Mouse (Mus musculus): ENCODE data around the gene Epha2. TPM values are rescaled to one million over a fixed set of nuclear protein-coding genes. Genes with fewer than 3 reads are reported as not detected.

The Epha2 gene
- polyA plus RNA-seq, 1 experiment from 2014 or later = 3.3 TPM

GRCm38 (mm10) chr4:141270201-141270940 is 30.7 kb upstream of the Epha2 start:
- Histone ChIP-seq H3K27ac (peak overlapping the region; percentile 23; the same call in 1 of the 2 replicates), H3K36me3 (no peaks in the 10 kb centered on the region), H3K4me3 (no peak overlapping the region), H3K9me3 (peaks cover 8% of the 10 kb centered on the region; the same call in 1 of the 2 replicates), H3K4me1 (replicated peaks) (peaks cover 41% of the 10 kb centered on the region), H3K27me3 (ENCODE audit: insufficient read depth, poor library complexity, severe bottlenecking) (peaks cover 29% of the 10 kb centered on the region)
- 60% methylated on average over 15 of the region's 15 CpGs for WGBS
- DNase-seq (ENCODE audit: low spot score) = no peak

- 75% methylated on average over 7 of the region's 7 CpGs for WGBS
- no peak overlapping the region for H3K27ac ChIP-seq
Measured at GRCm38 (mm10) chr4:141271228-141271627, 29.8 kb upstream of the Epha2 start.

DNA sequence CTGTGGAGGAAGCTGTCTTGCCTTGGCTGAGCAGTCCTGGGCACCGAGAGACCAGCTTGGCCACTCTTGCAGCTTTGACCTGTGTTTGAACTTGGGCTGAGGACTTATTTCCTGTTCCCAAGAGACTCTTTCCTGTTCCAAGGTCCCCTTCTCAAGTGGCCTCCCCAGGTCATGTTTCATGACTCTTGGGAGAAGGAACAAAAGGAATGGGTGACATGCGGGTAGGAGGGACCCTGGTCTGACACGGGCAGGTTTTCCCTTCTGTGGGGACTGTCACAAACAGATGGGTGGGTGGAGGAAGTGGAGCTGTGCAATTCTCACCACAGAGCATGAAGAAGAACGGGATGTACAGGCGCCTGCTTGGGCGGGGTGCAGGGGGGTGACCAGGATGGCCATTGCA is 29.3 kb upstream of the Epha2 start:
- Histone ChIP-seq H3K4me1 (replicated peaks) (peaks cover 48% of the 10 kb centered on the region), H3K27me3 (ENCODE audit: insufficient read depth, poor library complexity, severe bottlenecking) (peaks cover 37% of the 10 kb centered on the region), H3K36me3 (no peaks in the 10 kb centered on the region), H3K27ac (no peak overlapping the region), H3K9me3 (peaks cover 8% of the 10 kb centered on the region; the same call in 1 of the 2 replicates), H3K4me3 (no peak overlapping the region)
- no peak for DNase-seq (ENCODE audit: low spot score)
- WGBS = 84% methylated on average over 6 of the region's 6 CpGs

More at GRCm38 (mm10) chr4:141271228-141271627, 29.8 kb upstream of the Epha2 start:
- Histone ChIP-seq H3K27me3 (ENCODE audit: insufficient read depth, poor library complexity, severe bottlenecking) (peaks cover 36% of the 10 kb centered on the region), H3K4me1 (replicated peaks) (peaks cover 48% of the 10 kb centered on the region), H3K9me3 (peaks cover 8% of the 10 kb centered on the region; the same call in 1 of the 2 replicates), H3K36me3 (no peaks in the 10 kb centered on the region), H3K4me3 (no peak overlapping the region)
- no peak for DNase-seq (ENCODE audit: low spot score)

DNA sequence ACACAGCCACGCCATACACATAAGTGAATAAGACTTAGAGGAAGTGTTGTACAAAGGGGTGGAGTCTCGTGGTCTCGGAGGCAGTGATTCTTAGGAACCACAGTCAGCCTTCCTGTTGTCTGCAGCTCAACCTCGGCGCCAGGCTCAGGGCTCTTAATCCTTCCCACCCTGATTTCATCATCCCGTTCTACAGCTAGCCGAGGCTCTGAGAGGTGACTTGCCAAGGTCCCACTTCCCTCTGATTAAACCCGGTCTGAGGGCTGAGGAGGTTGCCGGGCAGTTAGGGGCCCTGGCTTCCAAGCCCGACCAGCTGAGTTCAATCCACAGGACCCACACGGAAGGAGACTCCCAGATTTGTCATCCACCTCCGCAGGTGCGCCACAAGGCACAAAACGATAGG is 28.2 kb upstream of the Epha2 start:
- H3K9me3 ChIP-seq = peaks cover 8% of the 10 kb centered on the region; the same call in 1 of the 2 replicates
- no peak for DNase-seq (ENCODE audit: low spot score)
- no peaks in the 10 kb centered on the region for H3K36me3 ChIP-seq
- H3K27me3 ChIP-seq (ENCODE audit: insufficient read depth, poor library complexity, severe bottlenecking) = peaks cover 48% of the 10 kb centered on the region
- WGBS = 17% methylated on average over 14 of the region's 14 CpGs
- H3K4me1 ChIP-seq (replicated peaks) = peaks cover 56% of the 10 kb centered on the region
- H3K4me3 ChIP-seq = peak overlapping the region; percentile 25
- H3K27ac ChIP-seq = peak overlapping the region; percentile 83; the same call in 1 of the 2 replicates

DNA sequence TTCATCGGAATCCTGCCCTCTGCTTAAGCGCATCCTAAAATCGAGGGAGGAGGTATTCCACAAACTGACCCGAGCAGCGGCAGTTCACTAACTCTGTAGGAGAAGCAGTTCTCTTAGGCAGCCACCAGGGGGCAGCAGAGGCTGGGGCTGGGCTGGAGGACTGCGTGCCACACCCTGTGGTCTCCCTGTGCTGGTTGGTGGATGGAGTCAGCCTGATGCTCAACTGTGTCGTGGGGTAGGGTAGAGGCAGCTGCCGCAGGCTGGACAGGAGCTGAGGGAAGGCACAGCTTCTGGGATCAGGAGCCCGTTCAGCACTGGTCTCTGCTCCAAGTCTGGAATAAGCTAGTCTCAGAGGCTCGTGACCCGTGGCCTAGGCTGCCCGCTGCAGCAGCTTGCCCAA is 27.7 kb upstream of the Epha2 start:
- Histone ChIP-seq H3K4me1 (replicated peaks) (peaks cover 60% of the 10 kb centered on the region), H3K9me3 (peaks cover 6% of the 10 kb centered on the region; the same call in 1 of the 2 replicates), H3K4me3 (peak overlapping the region; percentile 25), H3K36me3 (no peaks in the 10 kb centered on the region), H3K27me3 (ENCODE audit: insufficient read depth, poor library complexity, severe bottlenecking) (peaks cover 52% of the 10 kb centered on the region), H3K27ac (peak overlapping the region; percentile 83; the same call in 1 of the 2 replicates)
- 19% methylated on average over 12 of the region's 12 CpGs for WGBS
- DNase-seq (ENCODE audit: low spot score) = peak; percentile 91

DNA sequence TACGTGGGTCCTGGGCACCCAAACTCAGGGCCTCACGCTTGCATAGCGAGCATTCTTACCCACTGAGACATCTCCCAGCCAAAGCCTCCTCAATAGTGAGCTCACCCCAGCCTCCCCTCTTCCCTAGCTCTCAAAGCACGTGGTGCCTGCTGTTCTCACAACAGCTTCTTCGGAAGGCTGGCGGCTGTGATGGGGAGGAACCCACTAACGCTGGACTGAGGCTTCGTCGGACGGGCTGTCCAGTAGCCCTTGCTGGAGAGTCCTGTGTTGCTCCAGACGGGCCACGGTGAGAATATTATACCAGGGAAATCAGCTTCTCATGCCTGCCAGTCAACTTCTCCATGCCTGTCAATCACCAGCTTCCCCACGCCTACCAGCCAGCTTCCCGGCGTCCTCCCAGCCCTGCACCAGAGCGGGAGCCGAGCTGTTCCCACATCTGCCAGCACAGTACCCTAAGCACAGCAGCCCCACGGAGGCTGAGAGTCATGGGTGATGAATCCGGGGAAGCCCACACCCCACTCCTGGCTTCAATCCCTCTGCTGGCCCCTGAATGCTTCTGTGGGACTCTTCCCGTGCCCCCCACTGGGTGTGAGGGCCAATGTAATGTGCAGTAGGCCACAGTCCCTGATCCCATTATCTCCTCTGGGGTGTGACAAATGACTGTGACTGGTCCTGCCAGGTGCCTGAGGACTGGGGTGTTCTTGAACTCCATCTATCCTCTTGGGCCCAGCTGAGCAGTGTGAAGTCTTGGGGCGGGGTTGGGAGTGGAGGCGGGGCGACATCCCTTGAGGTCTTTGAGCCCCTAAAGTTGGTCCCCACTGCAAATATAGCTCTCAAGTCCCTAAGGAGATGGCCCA is 26.3 kb upstream of the Epha2 start:
- WGBS = 23% methylated on average over 23 of the region's 23 CpGs
- Histone ChIP-seq H3K27me3 (ENCODE audit: insufficient read depth, poor library complexity, severe bottlenecking) (peaks cover 52% of the 10 kb centered on the region), H3K27ac (peak overlapping the region; percentile 83), H3K4me3 (peak overlapping the region; percentile 23), H3K9me3 (0 out of 2 replicates have a peak, but pooled peaks cover 5% of the 10 kb centered on the region), H3K36me3 (no peaks in the 10 kb centered on the region), H3K4me1 (replicated peaks) (peaks cover 75% of the 10 kb centered on the region)
- DNase-seq (ENCODE audit: low spot score) = peak; percentile 77

DNA sequence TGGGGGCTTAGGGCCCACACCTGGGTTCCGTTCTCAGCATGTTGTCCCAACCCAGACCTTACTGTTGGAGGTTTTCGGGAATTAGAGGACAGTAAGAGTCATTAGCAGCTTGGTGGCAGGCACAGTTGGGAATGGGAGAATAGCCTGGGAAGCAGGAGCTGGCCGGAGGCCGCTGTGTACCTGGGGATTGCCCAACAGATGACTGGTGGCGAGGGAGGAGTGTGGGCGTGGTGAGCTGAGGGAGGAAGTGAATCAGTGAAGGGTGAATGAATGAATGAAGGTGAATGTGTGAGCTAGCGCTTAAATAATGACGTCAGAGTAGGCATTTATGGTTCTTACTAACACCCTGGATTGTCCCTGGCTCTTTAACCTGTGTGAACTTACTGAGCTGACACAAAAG is 23.9 kb upstream of the Epha2 start:
- peaks cover 72% of the 10 kb centered on the region for H3K4me1 ChIP-seq (replicated peaks)
- H3K4me3 ChIP-seq = no peak overlapping the region
- no peaks in the 10 kb centered on the region for H3K36me3 ChIP-seq
- H3K27me3 ChIP-seq (ENCODE audit: insufficient read depth, poor library complexity, severe bottlenecking) = peaks cover 49% of the 10 kb centered on the region
- DNase-seq (ENCODE audit: low spot score) = no peak
- 90% methylated on average over 8 of the region's 8 CpGs for WGBS
- H3K9me3 ChIP-seq = no peaks in the 10 kb centered on the region
- H3K27ac ChIP-seq = peak overlapping the region; percentile 83

DNA sequence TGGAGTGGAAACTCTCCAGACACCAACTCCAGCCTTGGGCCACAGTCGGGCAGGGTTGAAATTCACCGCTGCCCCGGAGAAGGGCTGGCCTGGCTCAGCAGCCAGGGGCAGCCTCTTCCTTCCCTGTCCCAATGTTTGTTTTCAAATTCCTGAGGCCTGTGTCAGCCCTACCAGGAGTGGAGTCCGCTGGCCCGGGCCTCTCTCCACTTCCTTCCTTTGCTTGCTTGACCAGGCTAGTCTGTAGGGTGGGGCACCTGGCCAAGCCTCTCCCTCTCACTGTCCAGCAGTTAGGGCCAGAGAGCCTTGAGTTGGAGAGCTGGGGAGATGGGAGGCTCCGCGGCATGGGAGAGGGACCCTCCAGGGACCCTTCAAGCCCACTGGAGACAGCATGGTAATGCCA is 22.9 kb upstream of the Epha2 start:
- WGBS = 49% methylated on average over 7 of the region's 7 CpGs

DNA sequence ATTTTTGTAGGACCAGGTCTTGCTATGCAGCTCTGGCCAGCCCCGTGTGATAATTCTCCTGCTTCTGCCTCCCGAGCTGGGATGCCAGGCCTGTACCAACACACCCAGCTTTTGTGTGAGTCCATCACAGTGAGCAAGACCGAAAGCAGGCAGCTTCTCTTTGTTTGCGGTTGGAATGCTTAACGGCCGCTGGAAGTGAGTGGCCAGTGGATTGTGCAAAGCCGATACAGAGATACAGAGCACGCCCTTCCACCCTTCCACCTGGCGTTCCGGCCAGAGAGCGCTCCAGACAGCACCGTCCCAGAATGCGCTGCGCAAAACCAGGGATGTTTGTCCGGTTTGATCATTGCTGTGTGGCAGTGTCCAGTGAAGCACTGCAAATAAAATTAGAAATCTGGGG is 21.7 kb upstream of the Epha2 start:
- H3K36me3 ChIP-seq = no peaks in the 10 kb centered on the region
- H3K27me3 ChIP-seq (ENCODE audit: insufficient read depth, poor library complexity, severe bottlenecking) = peaks cover 52% of the 10 kb centered on the region
- H3K4me3 ChIP-seq = no peak overlapping the region
- peaks cover 75% of the 10 kb centered on the region for H3K4me1 ChIP-seq (replicated peaks)
- peak overlapping the region; percentile 83 for H3K27ac ChIP-seq
- 57% methylated on average over 15 of the region's 15 CpGs for WGBS
- DNase-seq (ENCODE audit: low spot score) = no peak
- no peaks in the 10 kb centered on the region for H3K9me3 ChIP-seq

More for the DNA sequence above, 22.9 kb upstream of the Epha2 start:
- H3K27me3 ChIP-seq (ENCODE audit: insufficient read depth, poor library complexity, severe bottlenecking) = peaks cover 47% of the 10 kb centered on the region
- peak; percentile 45 for DNase-seq (ENCODE audit: low spot score)
- no peaks in the 10 kb centered on the region for H3K36me3 ChIP-seq
- peaks cover 75% of the 10 kb centered on the region for H3K4me1 ChIP-seq (replicated peaks)
- peak overlapping the region; percentile 83 for H3K27ac ChIP-seq
- H3K9me3 ChIP-seq = no peaks in the 10 kb centered on the region
- H3K4me3 ChIP-seq = no peak overlapping the region

DNA sequence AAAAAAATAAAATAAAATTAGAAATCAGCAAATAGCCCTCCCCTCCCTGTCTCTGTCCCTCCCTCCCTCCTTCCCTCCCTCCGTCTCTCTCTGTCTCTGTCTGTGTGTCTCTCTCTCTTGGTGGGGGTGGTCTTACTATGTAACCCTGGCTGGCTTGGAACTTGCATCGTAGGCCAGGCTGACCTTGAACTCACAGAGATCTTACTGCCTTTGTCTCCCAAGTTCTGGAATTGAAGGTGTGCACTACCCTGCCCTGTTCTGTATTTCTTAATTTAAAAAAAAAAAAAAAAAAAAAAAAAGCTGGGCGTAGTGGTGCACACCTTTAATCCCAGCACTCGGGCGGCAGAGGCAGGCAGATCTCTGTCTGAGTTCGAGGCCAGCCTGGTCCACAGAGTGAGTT is 21.3 kb upstream of the Epha2 start:
- Histone ChIP-seq H3K9me3 (no peaks in the 10 kb centered on the region), H3K36me3 (no peaks in the 10 kb centered on the region), H3K4me3 (no peak overlapping the region), H3K4me1 (replicated peaks) (peaks cover 73% of the 10 kb centered on the region), H3K27me3 (ENCODE audit: insufficient read depth, poor library complexity, severe bottlenecking) (peaks cover 56% of the 10 kb centered on the region), H3K27ac (no peak overlapping the region)
- no peak for DNase-seq (ENCODE audit: low spot score)
- 89% methylated on average over 6 of the region's 6 CpGs for WGBS

DNA sequence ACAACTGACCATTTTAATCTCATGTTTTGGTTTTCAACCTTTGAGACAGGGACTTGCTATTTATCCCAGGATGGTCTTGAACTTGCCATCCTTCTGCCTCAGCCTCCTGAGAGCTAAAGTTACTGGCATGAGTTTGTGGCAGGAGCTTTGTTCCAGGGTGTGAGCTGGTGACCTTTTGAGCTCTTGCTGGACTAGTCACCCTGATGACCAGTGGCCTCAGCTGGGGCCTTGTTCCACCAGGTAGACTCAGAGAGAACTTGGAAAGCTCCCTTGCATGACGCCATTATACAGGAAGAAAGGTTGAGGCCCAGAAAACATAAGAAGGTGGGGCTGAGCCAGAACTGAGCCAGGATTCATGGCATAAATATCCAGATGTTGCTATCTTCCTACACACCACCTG is 20.6 kb upstream of the Epha2 start:
- no peaks in the 10 kb centered on the region for H3K36me3 ChIP-seq
- H3K4me1 ChIP-seq (replicated peaks) = peaks cover 73% of the 10 kb centered on the region
- H3K27me3 ChIP-seq (ENCODE audit: insufficient read depth, poor library complexity, severe bottlenecking) = peaks cover 56% of the 10 kb centered on the region
- 95% methylated on average over 1 of the region's 1 CpGs for WGBS
- H3K4me3 ChIP-seq = no peak overlapping the region
- no peak overlapping the region for H3K27ac ChIP-seq
- H3K9me3 ChIP-seq = no peaks in the 10 kb centered on the region
- DNase-seq (ENCODE audit: low spot score) = no peak

DNA sequence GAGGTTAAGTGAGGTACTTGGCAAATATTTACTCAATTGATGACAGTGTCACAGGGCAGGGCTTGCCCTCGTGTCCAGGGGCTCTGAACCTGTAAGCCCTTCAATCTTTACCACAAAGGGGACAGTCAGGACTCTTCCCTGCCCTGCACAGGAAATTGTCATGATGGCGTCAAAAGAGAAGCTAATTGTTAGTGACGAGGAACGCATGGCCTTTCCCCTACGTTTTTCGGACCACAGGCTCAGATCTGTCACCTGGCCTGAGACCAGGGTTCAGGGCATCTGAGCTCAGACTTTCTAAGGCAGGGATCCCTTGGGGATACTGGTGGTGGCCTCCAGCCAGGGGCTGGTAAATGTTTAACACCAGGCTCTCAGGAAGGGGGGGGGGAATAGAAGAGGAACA is 19.9 kb upstream of the Epha2 start:
- no peaks in the 10 kb centered on the region for H3K36me3 ChIP-seq
- H3K27ac ChIP-seq = peak overlapping the region; percentile 5; the same call in 1 of the 2 replicates
- peaks cover 57% of the 10 kb centered on the region for H3K27me3 ChIP-seq (ENCODE audit: insufficient read depth, poor library complexity, severe bottlenecking)
- 51% methylated on average over 6 of the region's 6 CpGs for WGBS
- H3K4me3 ChIP-seq = no peak overlapping the region
- H3K4me1 ChIP-seq (replicated peaks) = peaks cover 71% of the 10 kb centered on the region
- DNase-seq (ENCODE audit: low spot score) = no peak
- H3K9me3 ChIP-seq = no peaks in the 10 kb centered on the region

- H3K9me3 ChIP-seq = no peaks in the 10 kb centered on the region
- H3K4me3 ChIP-seq = no peak overlapping the region
- no peaks in the 10 kb centered on the region for H3K36me3 ChIP-seq
- 63% methylated on average over 1 of the region's 1 CpGs for WGBS
- H3K4me1 ChIP-seq (replicated peaks) = peaks cover 72% of the 10 kb centered on the region
- peak overlapping the region; percentile 5; the same call in 1 of the 2 replicates for H3K27ac ChIP-seq
- peaks cover 61% of the 10 kb centered on the region for H3K27me3 ChIP-seq (ENCODE audit: insufficient read depth, poor library complexity, severe bottlenecking)
- no peak for DNase-seq (ENCODE audit: low spot score)
Measured at GRCm38 (mm10) chr4:141281578-141281977, 19.5 kb upstream of the Epha2 start.

Measured in hindbrain, embryonic 10.5 days (tissue).